Mouse (Mus musculus) intestine, embryonic 15.5 days (tissue): ENCODE measurements around the gene Ccdc3. TPM values are rescaled to one million over a fixed set of nuclear protein-coding genes. Genes with fewer than 3 reads are reported as not detected.
A peak's percentile ranks its signal among the peaks of the same experiment; 100 is the strongest.

Source experiments
- ATAC-seq: fragments of 200-750 bp; cut with Nextera tagmentation; 2 replicates; pipeline ENCODE4 v1.8.0; 2017; ENCODE audit warnings: moderate TSS enrichment, moderate library complexity
- H3K27ac ChIP-seq: fragments of 300-500 bp; sonication (generic); 2 replicates; pipeline ENCODE4 v1.5.1; 2015; ENCODE audit warnings: mild to moderate bottlenecking, inconsistent platforms
- H3K27me3 ChIP-seq: fragments of 300-500 bp; sonication (generic); replicated peaks from 2 replicates; pipeline ENCODE4 v1.6.1; 2015; ENCODE audit warnings: inconsistent platforms
- H3K36me3 ChIP-seq: fragments of 300-500 bp; sonication (generic); 2 replicates; pipeline ENCODE4 v1.6.1; 2015; ENCODE audit warnings: inconsistent platforms
- H3K4me1 ChIP-seq: fragments of 300-500 bp; sonication (generic); replicated peaks from 2 replicates; pipeline ENCODE4 v1.6.1; 2015; ENCODE audit warnings: inconsistent platforms
- H3K4me2 ChIP-seq: fragments of 300-500 bp; sonication (generic); replicated peaks from 2 replicates; pipeline ENCODE4 v1.6.1; 2015; ENCODE audit warnings: mild to moderate bottlenecking, inconsistent platforms
- H3K4me3 ChIP-seq: fragments of 300-500 bp; sonication (generic); replicated peaks from 2 replicates; pipeline ENCODE4 v1.5.1; 2015; ENCODE audit warnings: inconsistent platforms
- H3K9ac ChIP-seq: fragments of 300-500 bp; sonication (generic); 2 replicates; pipeline ENCODE4 v1.6.1; 2015; ENCODE audit warnings: inconsistent platforms
- H3K9me3 ChIP-seq: fragments of 300-500 bp; sonication (generic); 2 replicates; pipeline ENCODE4 v1.6.1; 2016; ENCODE audit warnings: inconsistent platforms
- WGBS: fragments of 180-500 bp; shearing (Covaris S2); methylation state at CpG from one replicate; pipeline ENCODE4 v1.1.7; 2015; 5-methylcytosine and 5-hydroxymethylcytosine counted together
- polyA plus RNA-seq: library from polyadenylated mRNA; unstranded; fragments of >200 nt; fragmentation: Nextera tagmentation; extraction: Ambion mirVana; gene quantifications from 2 replicates; pipeline ENCODE4 v1.2.1, GENCODE M21; 2015

Gene Ccdc3
- polyA plus RNA-seq, 1 experiment from 2014 or later, result 10.3 TPM

GRCm38 (mm10) chr2:5165941-5166361 lies 28.4 kb downstream of the Ccdc3 start:
- H3K9ac ChIP-seq, result no peak overlapping the region
- H3K36me3 ChIP-seq, result no peaks in the 10 kb centered on the region
- no peaks in the 10 kb centered on the region for H3K27me3 ChIP-seq
- no peak for ATAC-seq
- 0 out of 2 replicates have a peak, but pooled peaks cover 3% of the 10 kb centered on the region for H3K4me1 ChIP-seq
- 41% methylated on average over 4 of the region's 4 CpGs for WGBS
- H3K27ac ChIP-seq, result no peak overlapping the region
- H3K4me3 ChIP-seq, result no peak overlapping the region
- H3K4me2 ChIP-seq, result no peak overlapping the region
- H3K9me3 ChIP-seq, result no peaks in the 10 kb centered on the region

- WGBS, result 90% methylated on average over 2 of the region's 2 CpGs
- Histone ChIP-seq H3K4me2 (no peak overlapping the region), H3K27me3 (no peaks in the 10 kb centered on the region), H3K4me3 (no peak overlapping the region), H3K27ac (no peak overlapping the region), H3K4me1 (0 out of 2 replicates have a peak, but pooled peaks cover 3% of the 10 kb centered on the region), H3K9ac (no peak overlapping the region), H3K36me3 (no peaks in the 10 kb centered on the region), H3K9me3 (no peaks in the 10 kb centered on the region)
- no peak for ATAC-seq
Observed at GRCm38 (mm10) chr2:5166796-5167195, 29.2 kb downstream of the Ccdc3 start.

GRCm38 (mm10) chr2:5170815-5171214 lies 33.2 kb downstream of the Ccdc3 start:
- no peaks in the 10 kb centered on the region for H3K36me3 ChIP-seq
- no peak overlapping the region for H3K4me2 ChIP-seq
- no peak overlapping the region for H3K9ac ChIP-seq
- no peaks in the 10 kb centered on the region for H3K9me3 ChIP-seq
- WGBS, result 56% methylated on average over 4 of the region's 4 CpGs
- H3K4me1 ChIP-seq, result 0 out of 2 replicates have a peak, but pooled peaks cover 3% of the 10 kb centered on the region
- no peaks in the 10 kb centered on the region for H3K27me3 ChIP-seq
- ATAC-seq, result peak; percentile 35
- peak overlapping the region; percentile 51; the same call in 1 of the 2 replicates for H3K27ac ChIP-seq
- no peak overlapping the region for H3K4me3 ChIP-seq

- no peak overlapping the region for H3K4me2 ChIP-seq
- H3K4me3 ChIP-seq, result no peak overlapping the region
- no peak overlapping the region for H3K27ac ChIP-seq
- no peaks in the 10 kb centered on the region for H3K9me3 ChIP-seq
- H3K36me3 ChIP-seq, result no peaks in the 10 kb centered on the region
- no peaks in the 10 kb centered on the region for H3K4me1 ChIP-seq
- no peak overlapping the region for H3K9ac ChIP-seq
- ATAC-seq, result no peak
- WGBS, result 77% methylated on average over 5 of the region's 5 CpGs
- no peaks in the 10 kb centered on the region for H3K27me3 ChIP-seq
Observed at GRCm38 (mm10) chr2:5171301-5172000, 33.9 kb downstream of the Ccdc3 start.

- Histone ChIP-seq H3K9ac (no peak overlapping the region), H3K27ac (no peak overlapping the region), H3K36me3 (no peaks in the 10 kb centered on the region), H3K4me1 (no peaks in the 10 kb centered on the region), H3K27me3 (no peaks in the 10 kb centered on the region), H3K4me2 (no peak overlapping the region), H3K4me3 (no peak overlapping the region), H3K9me3 (no peaks in the 10 kb centered on the region)
- 69% methylated on average over 2 of the region's 2 CpGs for WGBS
- ATAC-seq, result peak; percentile 80
Observed at GRCm38 (mm10) chr2:5172773-5173172, 35.2 kb downstream of the Ccdc3 start.

- H3K27ac ChIP-seq, result no peak overlapping the region
- no peak for ATAC-seq
- no peak overlapping the region for H3K9ac ChIP-seq
- no peaks in the 10 kb centered on the region for H3K9me3 ChIP-seq
- no peak overlapping the region for H3K4me3 ChIP-seq
- no peaks in the 10 kb centered on the region for H3K27me3 ChIP-seq
- H3K4me1 ChIP-seq, result no peaks in the 10 kb centered on the region
- no peaks in the 10 kb centered on the region for H3K36me3 ChIP-seq
- no peak overlapping the region for H3K4me2 ChIP-seq
Observed at GRCm38 (mm10) chr2:5174716-5175115, 37.1 kb downstream of the Ccdc3 start.

- no peaks in the 10 kb centered on the region for H3K4me1 ChIP-seq
- no peak overlapping the region for H3K27ac ChIP-seq
- ATAC-seq, result peak; percentile 70; the same call in 1 of the 2 replicates
- H3K4me3 ChIP-seq, result no peak overlapping the region
- H3K4me2 ChIP-seq, result no peak overlapping the region
- H3K9me3 ChIP-seq, result no peaks in the 10 kb centered on the region
- H3K9ac ChIP-seq, result no peak overlapping the region
- no peaks in the 10 kb centered on the region for H3K27me3 ChIP-seq
- 69% methylated on average over 5 of the region's 5 CpGs for WGBS
- H3K36me3 ChIP-seq, result no peaks in the 10 kb centered on the region
Observed at GRCm38 (mm10) chr2:5181462-5182443, 44.2 kb downstream of the Ccdc3 start.

GRCm38 (mm10) chr2:5184166-5184565 lies 46.6 kb downstream of the Ccdc3 start:
- no peak for ATAC-seq
- Histone ChIP-seq H3K36me3 (no peaks in the 10 kb centered on the region), H3K27me3 (no peaks in the 10 kb centered on the region), H3K27ac (no peak overlapping the region), H3K4me3 (no peak overlapping the region), H3K4me1 (no peaks in the 10 kb centered on the region), H3K4me2 (no peak overlapping the region), H3K9me3 (no peaks in the 10 kb centered on the region), H3K9ac (no peak overlapping the region)
- WGBS, result 78% methylated on average over 4 of the region's 4 CpGs

GRCm38 (mm10) chr2:5185631-5186030 lies 48.1 kb downstream of the Ccdc3 start:
- WGBS, result 67% methylated on average over 3 of the region's 3 CpGs
- Histone ChIP-seq H3K27me3 (no peaks in the 10 kb centered on the region), H3K36me3 (no peaks in the 10 kb centered on the region), H3K9me3 (no peaks in the 10 kb centered on the region), H3K27ac (no peak overlapping the region), H3K4me2 (no peak overlapping the region), H3K9ac (no peak overlapping the region), H3K4me3 (no peak overlapping the region), H3K4me1 (no peaks in the 10 kb centered on the region)
- no peak; the same call in 1 of the 2 replicates for ATAC-seq

GRCm38 (mm10) chr2:5192156-5192555 lies 54.6 kb downstream of the Ccdc3 start:
- ATAC-seq, result no peak
- 85% methylated on average over 4 of the region's 4 CpGs for WGBS
- Histone ChIP-seq H3K9ac (no peak overlapping the region), H3K9me3 (no peaks in the 10 kb centered on the region), H3K27ac (no peak overlapping the region), H3K4me2 (no peak overlapping the region), H3K36me3 (no peaks in the 10 kb centered on the region), H3K27me3 (no peaks in the 10 kb centered on the region), H3K4me3 (no peak overlapping the region), H3K4me1 (no peaks in the 10 kb centered on the region)

GRCm38 (mm10) chr2:5193071-5193470 lies 55.5 kb downstream of the Ccdc3 start:
- no peaks in the 10 kb centered on the region for H3K9me3 ChIP-seq
- H3K9ac ChIP-seq, result no peak overlapping the region
- WGBS, result 68% methylated on average over 4 of the region's 4 CpGs
- no peak overlapping the region for H3K4me3 ChIP-seq
- ATAC-seq, result peak; percentile 87
- no peaks in the 10 kb centered on the region for H3K36me3 ChIP-seq
- no peak overlapping the region for H3K27ac ChIP-seq
- H3K4me2 ChIP-seq, result no peak overlapping the region
- no peaks in the 10 kb centered on the region for H3K4me1 ChIP-seq
- no peaks in the 10 kb centered on the region for H3K27me3 ChIP-seq

GRCm38 (mm10) chr2:5194701-5195215 lies 57.2 kb downstream of the Ccdc3 start:
- peak; percentile 40; the same call in 1 of the 2 replicates for ATAC-seq
- H3K9me3 ChIP-seq, result no peaks in the 10 kb centered on the region
- no peaks in the 10 kb centered on the region for H3K4me1 ChIP-seq
- H3K27me3 ChIP-seq, result no peaks in the 10 kb centered on the region
- no peak overlapping the region for H3K27ac ChIP-seq
- no peak overlapping the region for H3K4me3 ChIP-seq
- no peak overlapping the region for H3K4me2 ChIP-seq
- H3K9ac ChIP-seq, result no peak overlapping the region
- H3K36me3 ChIP-seq, result no peaks in the 10 kb centered on the region
- 62% methylated on average over 6 of the region's 6 CpGs for WGBS
